Mouse (Mus musculus) megakaryocyte, adult 5-6 weeks (primary cell): ENCODE data around the gene Stac2. TPM values are rescaled to one million over a fixed set of nuclear protein-coding genes. Genes with fewer than 3 reads are reported as not detected.

Source experiments
- ATAC-seq: 2 replicates; pipeline ENCODE4 v1.8.0; 2016; ENCODE audit warnings: mild to moderate bottlenecking, inconsistent platforms; ENCODE audit not compliant: poor library complexity, severe bottlenecking
- total RNA-seq, 2 experiments: library from RNA; stranded (forward) in 1 of 2; stranded (reverse) in 1 of 2; fragments of 153-499, 151-499 nt in 1 of 2; fragments of 221-1000, 200-1000 nt in 1 of 2; gene quantifications; 2 replicates each; pipeline versions ENCODE4 v1.2.3 to v1.2.4; 2015 to 2017

Stac2 gene
- total RNA-seq (2015), result 0.09 TPM in 1 of 2 replicates, not detected in the other
- 0.04 and 0.08 TPM in 2 replicates for total RNA-seq (2017)

- no peak for ATAC-seq
Observed at GRCm38 (mm10) chr11:98052989-98053834, at the start of gene Stac2. Gene Stac2 (minus strand): TSS chr11:98053462.

GRCm38 (mm10) chr11:98101332-98101731 is 48.1 kb upstream of the Stac2 start:
- ATAC-seq, result no peak

- ATAC-seq, result no peak
Observed at GRCm38 (mm10) chr11:98090583-98090982, 37.3 kb upstream of the Stac2 start.

GRCm38 (mm10) chr11:98088224-98088623 is 35.0 kb upstream of the Stac2 start:
- no peak for ATAC-seq

- ATAC-seq, result no peak
Observed at GRCm38 (mm10) chr11:98086574-98086973, 33.3 kb upstream of the Stac2 start.

GRCm38 (mm10) chr11:98086141-98086540 is 32.9 kb upstream of the Stac2 start:
- ATAC-seq, result no peak

- ATAC-seq, result no peak
Observed at GRCm38 (mm10) chr11:98082745-98083144, 29.5 kb upstream of the Stac2 start.

- ATAC-seq, result no peak
Observed at GRCm38 (mm10) chr11:98080450-98080849, 27.2 kb upstream of the Stac2 start.

GRCm38 (mm10) chr11:98077086-98077485 is 23.8 kb upstream of the Stac2 start:
- ATAC-seq, result no peak

GRCm38 (mm10) chr11:98075195-98075808 is 22.0 kb upstream of the Stac2 start:
- peak; percentile 69; the same call in 1 of the 2 replicates for ATAC-seq

- ATAC-seq, result no peak
Observed at GRCm38 (mm10) chr11:98073442-98073841, 20.2 kb upstream of the Stac2 start.

- ATAC-seq, result no peak
Observed at GRCm38 (mm10) chr11:98067255-98067654, 14.0 kb upstream of the Stac2 start.

- ATAC-seq, result no peak
Observed at GRCm38 (mm10) chr11:98066201-98066600, 12.9 kb upstream of the Stac2 start.

- no peak for ATAC-seq
Observed at GRCm38 (mm10) chr11:98061904-98062562, 8.8 kb upstream of the Stac2 start.

GRCm38 (mm10) chr11:98061441-98061840 is 8.2 kb upstream of the Stac2 start:
- no peak for ATAC-seq

GRCm38 (mm10) chr11:98060104-98060692 is 6.9 kb upstream of the Stac2 start:
- ATAC-seq, result no peak

- ATAC-seq, result no peak
Observed at GRCm38 (mm10) chr11:98059662-98060061, 6.4 kb upstream of the Stac2 start.

GRCm38 (mm10) chr11:98057998-98058397 is 4.7 kb upstream of the Stac2 start:
- ATAC-seq, result no peak

- no peak for ATAC-seq
Observed at GRCm38 (mm10) chr11:98057466-98057865, 4.2 kb upstream of the Stac2 start.

GRCm38 (mm10) chr11:98052129-98052988 is 903 bp downstream of the Stac2 start:
- ATAC-seq, result no peak
